Mouse (Mus musculus): ENCODE results near the gene Dhx58. TPM values are rescaled to one million over a fixed set of nuclear protein-coding genes. Genes with fewer than 3 reads are reported as not detected.

The Dhx58 gene
- total RNA-seq, 1 experiment from 2014 or later, result 25.9 TPM

DNA sequence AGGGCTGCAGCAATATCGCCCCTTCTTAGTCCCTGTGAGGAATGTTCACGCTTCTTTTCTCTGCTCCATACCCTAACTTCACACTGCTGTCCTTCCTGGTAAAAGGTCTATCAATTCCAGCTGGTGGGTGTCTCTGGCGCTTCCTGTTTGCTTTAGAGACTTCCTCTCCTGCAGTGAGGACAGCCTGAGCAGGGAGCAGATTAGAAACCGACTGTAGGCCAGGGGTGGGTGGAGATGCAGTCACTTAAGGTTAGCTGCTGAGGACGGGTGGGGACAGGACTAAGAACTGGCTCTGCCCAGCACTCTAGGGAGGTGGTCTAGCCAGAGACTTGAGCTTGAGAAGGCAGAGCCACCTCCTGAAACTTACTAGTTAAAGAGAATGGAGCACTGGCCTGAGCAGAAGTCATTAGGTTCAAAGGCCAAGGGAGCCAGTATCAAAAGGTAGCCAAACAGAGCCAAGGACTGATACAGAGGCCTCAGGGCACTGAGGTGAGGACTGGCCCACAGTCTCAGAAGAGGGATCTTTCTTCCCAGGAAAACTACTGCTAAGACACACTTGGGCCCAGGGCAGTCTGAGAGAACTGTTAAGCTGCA lies 20.9 kb upstream of the Dhx58 start:
- peak; percentile 17; the same call in 1 of the 2 replicates for ATAC-seq (replicated peaks; ENCODE audit: low read depth, poor library complexity, severe bottlenecking)

DNA sequence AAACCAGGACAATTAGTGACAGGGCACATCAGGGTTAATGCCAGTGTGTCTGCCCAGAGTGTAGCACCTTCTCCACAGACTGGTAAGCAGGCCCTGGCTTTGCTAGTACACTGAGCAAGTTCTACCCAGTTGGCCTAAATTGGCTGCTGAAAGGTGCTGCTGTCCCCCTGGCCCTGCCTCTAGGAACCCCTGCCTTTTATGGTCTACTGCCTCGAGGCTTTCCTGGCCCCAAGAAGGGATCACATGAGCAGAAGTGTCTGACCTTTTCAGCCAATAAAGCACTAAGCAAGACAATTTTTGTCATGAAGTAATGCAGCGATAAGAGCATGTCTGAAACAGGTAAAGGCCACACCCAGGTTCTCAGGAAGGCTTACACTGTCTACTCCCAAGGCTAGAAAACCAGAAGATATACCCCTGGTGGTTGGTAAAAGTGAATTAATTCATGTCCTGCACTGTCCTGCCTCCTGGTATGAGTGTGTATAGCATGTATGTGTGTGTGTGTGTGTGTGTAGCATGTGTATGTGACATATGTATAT lies 18.5 kb upstream of the Dhx58 start:
- no peak for ATAC-seq (replicated peaks; ENCODE audit: low read depth, poor library complexity, severe bottlenecking)

DNA sequence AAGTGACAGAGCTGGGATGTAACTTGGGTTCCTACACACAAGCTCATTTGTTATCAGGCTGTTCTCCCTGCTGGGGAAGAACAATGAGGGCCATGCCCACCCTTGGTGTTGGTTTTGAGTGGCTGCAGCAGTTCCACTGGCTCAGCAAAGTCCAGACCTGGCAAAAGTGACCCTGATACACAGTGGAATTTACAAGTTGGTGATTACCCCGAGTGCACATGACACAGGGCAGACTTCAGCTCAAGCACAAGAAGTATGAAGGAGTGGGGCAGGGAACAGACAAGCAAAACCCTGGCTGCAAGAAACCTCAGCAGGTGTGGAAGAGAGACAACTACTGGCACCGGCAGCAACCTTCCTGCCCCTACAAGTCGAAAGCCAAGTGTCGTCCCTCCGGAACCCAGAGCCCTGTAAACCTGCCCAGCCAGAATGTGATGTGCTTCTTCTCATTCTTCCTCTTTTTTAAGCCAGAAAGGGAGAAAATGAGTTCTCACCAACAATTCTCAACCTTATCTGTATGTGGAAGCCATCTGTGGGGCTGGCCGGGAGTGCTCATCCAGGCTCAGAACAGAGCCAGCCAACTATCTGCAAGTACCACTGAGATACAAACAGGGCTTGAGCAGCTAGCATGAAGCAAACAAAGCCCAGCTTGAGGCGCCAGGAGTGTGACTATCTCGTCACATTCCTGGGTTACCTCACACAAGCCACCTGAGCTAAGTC lies 17.9 kb upstream of the Dhx58 start:
- peak; percentile 60 for ATAC-seq (replicated peaks; ENCODE audit: low read depth, poor library complexity, severe bottlenecking)

DNA sequence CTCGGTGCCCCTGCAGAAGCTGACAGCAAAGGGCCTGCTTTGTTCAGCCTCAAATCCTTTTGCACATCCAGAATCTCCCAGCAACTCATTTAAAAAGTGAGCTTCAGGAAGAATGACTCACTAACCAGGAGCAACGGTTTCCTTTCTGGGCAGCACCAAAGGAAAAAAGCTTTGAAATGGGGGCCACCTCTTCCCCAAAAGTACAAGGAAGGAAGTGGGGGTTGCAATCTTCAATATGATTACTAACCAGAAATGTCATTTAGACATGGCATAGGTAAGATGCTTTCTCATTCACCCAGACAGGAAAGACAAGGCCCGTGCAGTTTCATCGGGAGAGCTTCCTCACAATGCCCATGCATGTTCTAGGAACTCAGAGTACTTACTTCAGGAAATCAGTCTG lies 17.2 kb upstream of the Dhx58 start:
- ATAC-seq (replicated peaks; ENCODE audit: low read depth, poor library complexity, severe bottlenecking), result no peak

DNA sequence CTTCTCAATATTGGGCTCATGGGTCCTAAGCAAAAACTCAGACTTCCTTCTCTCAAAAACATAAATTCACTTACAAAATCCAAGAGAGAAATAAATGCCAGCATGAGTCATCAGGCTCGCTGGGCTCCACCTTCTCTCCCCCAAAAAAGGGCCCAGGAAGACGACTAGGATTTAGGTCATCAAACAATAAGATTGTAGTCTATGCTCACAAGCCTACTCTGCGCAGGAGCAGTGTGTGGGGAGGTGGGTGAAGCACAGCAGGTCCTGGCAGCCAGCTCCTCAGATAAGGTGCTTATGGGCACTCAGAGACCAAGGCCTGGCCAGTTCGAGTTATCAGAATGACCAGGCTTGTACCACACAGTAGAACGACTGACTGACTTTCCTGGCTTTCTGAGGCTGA lies 16.3 kb upstream of the Dhx58 start:
- no peak for ATAC-seq (replicated peaks; ENCODE audit: low read depth, poor library complexity, severe bottlenecking)

DNA sequence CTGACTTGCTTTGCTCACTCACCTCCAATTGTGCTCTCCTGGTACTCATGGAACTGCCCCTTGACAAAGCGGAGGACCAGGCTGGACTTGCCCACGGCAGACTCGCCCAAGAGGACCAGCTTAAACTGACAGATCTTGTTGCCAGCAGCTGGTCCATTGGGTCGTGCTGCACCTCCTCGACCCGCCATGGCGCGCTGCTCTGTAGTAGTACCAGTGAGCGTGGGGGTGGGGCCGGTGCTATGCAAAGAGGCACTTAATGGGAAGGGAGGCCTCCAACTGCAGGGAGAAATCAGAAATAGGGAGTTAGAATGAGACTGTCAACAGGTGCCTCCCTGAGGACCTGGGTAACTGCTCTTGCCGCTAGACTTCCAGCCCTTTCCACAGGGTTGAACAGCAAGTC lies 15.8 kb upstream of the Dhx58 start:
- no peak for ATAC-seq (replicated peaks; ENCODE audit: low read depth, poor library complexity, severe bottlenecking)

DNA sequence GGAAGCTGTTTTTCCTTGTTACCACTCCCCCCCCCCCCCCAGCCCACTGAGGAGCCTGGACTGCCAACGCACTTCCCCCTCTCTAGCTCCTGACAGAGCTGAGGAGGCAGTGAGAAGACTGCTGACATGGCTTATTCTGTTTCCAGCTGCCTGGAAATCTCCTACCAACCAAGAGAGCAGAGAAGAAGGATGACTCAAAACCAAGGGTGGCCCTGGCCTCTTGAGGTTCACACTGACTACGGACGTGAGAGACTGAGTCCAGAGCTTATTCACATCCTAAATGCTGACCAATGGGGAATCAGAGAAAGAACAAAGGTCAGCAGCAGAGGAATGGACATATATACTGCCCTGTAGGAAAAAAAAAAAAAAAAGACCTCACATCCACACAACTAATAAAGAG lies 15.2 kb upstream of the Dhx58 start:
- no peak for ATAC-seq (replicated peaks; ENCODE audit: low read depth, poor library complexity, severe bottlenecking)

DNA sequence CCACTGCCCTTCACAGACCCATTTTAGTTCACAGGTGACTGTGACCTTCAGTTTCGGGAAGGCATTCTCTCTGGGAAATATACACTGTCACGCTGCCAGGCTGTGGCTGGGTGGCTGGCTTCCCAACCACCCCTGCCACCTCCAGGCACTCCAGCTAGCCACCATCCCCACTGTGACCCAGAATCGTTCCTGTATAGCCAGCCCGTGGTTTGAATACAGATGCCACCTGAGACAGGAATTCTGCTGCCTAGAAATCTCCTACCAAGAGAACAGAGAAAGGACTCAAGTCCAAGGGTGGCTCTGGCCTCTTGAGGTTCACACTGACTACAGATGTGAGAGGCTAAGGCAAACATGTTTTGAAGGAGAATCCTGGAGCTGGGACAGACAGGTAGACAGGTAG lies 14.8 kb upstream of the Dhx58 start:
- no peak for ATAC-seq (replicated peaks; ENCODE audit: low read depth, poor library complexity, severe bottlenecking)

DNA sequence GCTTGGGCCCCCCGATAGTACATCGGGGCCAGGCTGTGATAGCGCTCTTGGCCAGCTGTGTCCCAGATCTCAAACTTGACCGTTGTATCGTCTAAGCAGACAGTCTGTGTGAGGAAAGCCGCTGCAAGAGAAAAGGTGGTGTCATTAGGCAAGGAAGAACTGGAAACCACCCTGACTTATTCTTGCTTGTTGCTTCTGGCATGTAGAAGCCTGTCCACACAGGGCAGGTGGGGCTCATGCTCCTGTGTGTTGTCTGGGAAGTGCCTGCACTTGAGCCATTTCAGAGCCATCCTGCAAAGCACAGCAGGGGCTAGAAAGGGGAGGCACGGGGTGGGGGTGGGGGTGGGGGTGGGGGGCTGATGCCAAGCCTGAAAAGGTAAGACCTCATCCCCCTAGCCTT lies 14.4 kb upstream of the Dhx58 start:
- ATAC-seq (replicated peaks; ENCODE audit: low read depth, poor library complexity, severe bottlenecking), result no peak

DNA sequence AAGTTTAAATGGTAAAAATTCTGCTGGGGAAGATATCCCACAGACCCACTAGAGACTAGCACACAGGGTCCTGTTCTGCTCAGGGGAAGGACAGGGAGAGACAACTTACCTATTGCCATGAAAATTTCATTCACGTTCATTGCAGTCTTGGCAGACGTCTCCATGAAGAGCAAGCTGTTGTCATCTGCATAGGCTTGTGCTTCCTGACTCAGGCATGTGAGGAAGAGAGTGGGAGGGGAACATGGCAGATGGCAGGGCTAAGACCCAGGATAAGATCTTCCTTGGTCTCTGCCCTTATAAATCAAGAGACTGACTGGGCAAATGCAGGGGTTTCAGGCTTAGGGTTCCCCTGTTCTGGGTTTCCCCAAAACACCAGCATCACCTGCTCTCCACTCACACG lies 12.6 kb upstream of the Dhx58 start:
- no peak for ATAC-seq (replicated peaks; ENCODE audit: low read depth, poor library complexity, severe bottlenecking)

DNA sequence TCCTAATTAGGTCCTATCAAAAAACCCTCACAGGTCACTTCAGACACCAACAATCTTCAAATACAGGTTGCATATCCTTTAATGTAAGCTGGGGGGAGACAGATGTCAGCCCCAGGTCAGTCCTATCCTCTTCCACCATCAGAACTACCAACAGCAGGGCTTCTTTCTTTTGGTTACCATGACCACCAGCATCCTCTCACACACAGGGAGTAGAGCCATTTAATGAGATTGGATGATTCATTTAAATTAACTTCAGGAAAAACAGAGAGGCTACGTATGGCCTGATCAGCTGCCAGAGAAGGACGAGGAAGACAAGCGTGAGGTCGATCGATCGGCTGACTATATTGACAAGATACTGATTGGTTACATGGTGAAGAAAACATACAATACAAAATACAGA lies 10.9 kb upstream of the Dhx58 start:
- no peak for ATAC-seq (replicated peaks; ENCODE audit: low read depth, poor library complexity, severe bottlenecking)

DNA sequence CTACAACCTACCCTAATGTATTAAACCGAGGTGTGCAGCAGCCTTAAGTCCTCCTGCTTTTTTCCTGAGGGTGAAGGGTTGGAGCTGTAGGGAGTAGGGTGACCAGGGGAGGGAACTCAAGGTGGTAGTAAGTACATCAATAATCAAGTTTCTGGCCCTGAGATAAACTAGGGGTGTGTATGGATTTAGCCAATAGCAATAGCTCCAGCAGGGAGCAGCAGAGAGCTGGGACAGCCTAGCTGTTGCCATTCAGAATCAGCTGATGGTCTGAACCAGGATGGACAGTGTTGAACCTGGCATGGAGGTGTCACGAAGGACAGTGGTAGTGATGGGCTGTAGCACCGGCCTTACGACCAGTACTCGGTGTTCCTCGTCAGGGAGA lies 10.5 kb upstream of the Dhx58 start:
- ATAC-seq (replicated peaks; ENCODE audit: low read depth, poor library complexity, severe bottlenecking), result peak; percentile 58

DNA sequence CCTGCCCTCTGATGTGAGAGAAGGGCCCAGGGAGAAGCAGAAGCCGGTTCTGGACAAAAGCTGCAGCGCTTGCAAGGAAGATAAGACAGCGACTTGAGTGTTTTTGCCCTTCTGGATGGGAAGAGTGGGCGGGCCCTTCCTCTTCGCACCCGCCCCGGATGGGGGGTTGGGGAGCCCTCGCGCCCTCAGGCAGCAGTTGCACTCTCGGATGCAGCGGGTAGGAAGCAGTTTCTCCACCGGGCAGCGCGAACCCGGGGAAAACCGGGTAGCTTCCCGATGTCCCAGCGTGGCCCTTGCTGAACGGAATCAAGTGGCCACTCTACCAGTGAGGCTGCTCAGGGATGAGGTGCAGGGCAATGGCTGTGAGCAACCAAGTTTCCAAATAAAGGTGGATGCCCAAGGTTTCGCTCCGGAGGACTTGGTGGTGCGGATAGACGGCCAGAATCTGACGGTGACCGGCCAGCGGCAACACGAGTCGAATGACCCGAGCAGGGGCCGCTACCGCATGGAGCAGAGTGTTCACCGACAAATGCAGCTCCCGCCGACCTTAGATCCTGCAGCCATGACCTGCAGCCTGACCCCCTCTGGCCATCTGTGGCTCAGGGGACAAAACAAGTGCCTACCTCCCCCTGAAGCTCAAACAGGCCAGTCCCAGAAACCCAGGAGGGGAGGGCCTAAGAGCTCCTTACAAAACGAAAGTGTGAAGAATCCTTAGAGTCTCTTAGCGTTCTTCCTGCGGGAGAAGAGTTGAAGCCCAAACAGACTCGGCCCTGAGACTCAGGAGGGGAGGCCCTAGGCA lies 9.9 kb upstream of the Dhx58 start, which contains the start of gene Hspb9:
TSS of gene Hspb9 (plus strand) at position 116 of the 799 bp plus-strand sequence.
- ATAC-seq (replicated peaks; ENCODE audit: low read depth, poor library complexity, severe bottlenecking), result peak; percentile 77

DNA sequence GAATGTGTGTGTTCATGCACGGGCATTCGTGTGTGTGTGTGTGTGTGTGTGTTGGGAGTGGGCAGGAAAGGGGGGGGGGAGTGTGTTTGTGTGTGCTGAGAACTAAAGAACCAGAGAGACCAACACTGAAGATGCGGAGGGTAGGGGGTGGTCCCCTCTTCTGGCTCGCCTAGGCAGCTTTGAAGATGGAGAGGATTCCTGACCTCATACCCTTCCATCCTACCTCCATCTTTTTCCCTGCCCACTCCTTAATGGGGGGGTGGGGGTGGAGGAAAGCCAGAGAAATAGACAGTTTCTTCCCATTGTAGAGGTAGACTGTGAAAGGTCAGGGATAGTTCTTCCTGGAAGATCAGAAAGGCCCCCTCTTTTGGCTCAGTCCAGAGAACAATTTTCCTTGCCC lies 9.1 kb upstream of the Dhx58 start:
- ATAC-seq (replicated peaks; ENCODE audit: low read depth, poor library complexity, severe bottlenecking), result no peak

DNA sequence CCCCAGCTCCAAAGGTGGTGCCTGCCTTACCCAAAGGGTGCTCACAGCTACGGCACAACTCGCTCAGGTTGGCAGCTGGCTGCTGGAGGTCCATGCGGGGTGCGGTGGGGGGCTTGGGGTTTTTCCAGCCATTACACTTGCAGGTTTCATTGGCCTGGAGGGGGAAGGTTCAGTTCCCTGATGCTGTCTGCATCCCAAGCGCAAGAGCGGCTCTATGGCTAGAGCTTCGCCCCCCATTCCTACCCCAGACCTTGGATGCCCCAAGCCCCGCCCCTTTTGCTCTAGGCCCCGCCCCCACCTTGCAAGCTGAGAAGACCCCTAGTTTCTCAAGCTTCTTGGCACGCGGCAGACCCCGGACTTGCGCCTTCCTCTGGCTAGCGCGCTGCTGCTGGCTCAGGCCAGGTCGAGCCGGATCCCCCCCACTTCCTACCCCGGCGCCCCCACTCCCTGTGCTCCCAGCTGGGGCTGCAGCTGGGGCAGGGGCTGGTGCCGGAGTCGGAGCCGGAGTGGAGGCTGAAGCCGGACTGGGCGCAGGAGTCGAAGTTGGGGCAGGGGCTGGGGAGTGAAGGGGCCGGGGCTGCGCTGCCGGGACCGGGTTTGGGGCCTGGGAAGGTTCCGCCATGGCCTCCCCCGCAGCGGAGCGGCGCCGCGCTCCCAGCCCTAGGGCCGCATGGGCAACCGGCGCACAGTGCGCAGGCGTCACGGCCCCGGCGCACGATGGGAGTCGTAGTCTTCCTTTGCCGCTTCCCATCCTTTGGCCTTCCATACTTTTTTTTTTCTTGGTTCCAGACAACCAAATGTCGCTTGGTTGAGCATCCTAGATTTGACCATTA lies 7.9 kb upstream of the Dhx58 start, which contains the start of gene Kat2a:
TSS of gene Kat2a (minus strand) at position 683 of the 833 bp plus-strand sequence.
- ATAC-seq (replicated peaks; ENCODE audit: low read depth, poor library complexity, severe bottlenecking), result no peak

DNA sequence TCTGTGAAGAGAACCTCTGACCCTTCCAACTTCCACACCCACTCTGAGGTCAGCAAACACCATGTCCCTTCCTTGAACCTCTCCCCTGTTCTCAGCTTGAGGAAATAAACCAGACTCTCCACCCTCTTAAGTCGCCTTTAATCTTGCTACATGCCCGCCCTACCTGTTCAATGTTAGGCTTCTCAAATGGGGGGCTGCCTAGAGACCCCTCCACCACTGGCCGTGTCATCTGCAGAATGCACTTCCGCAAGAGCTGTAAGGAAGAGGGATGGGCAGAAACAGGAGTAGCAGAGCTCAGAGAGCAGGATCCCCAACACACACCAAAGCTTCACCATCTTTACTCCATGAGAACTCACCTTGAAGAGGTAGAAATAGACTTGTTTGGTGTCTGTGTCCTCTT lies 6.9 kb upstream of the Dhx58 start:
- ATAC-seq (replicated peaks; ENCODE audit: low read depth, poor library complexity, severe bottlenecking), result no peak

DNA sequence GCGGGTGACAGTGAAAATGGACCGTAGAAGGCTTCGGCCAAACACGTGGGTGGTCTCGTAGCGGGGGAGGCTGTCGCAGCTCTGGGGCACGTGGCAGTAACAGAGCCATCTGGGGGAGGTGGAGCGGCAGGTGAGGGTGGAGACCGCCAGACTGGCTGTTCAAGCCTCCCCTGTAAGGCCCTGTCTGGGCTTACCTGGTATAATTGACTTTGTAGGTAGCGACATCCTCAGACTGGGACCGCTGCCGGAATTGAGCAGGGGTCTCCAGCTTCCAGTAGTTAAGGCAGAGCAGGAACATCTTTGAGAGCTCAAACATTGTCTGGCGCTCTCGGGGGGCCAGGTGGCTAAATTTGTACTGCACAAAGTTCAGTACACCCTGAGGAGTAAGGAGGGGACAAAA lies 6.5 kb upstream of the Dhx58 start:
- ATAC-seq (replicated peaks; ENCODE audit: low read depth, poor library complexity, severe bottlenecking), result no peak

DNA sequence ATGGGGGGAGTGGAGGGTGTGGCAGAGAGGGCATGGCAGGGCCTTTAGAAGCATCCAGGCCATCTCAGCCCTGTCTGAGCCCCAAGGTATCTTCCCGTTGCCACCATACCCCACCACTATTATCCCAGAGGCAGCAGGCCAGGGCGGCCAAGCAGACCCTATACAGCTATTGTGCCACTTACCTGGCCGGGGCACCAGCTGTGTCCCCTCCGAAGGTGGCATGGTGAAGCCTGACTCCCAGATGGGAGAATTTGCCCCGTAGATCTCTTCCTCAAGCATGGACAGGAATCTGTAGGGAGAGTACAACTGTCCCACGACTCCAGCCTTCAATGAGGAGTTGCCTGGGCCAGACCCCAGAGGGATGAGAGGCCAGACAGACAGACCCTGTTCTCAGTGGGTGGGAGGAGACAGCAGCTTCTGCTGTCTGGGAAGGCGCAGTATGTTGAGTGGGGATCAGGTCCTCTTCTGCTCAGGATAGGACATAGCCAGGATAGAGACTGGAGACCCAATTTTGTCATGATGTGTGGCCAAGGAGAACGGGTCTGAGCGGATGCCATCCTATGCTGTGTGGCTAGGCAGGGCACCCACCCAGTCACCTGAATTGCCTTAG lies 5.2 kb upstream of the Dhx58 start:
- no peak for ATAC-seq (replicated peaks; ENCODE audit: low read depth, poor library complexity, severe bottlenecking)

DNA sequence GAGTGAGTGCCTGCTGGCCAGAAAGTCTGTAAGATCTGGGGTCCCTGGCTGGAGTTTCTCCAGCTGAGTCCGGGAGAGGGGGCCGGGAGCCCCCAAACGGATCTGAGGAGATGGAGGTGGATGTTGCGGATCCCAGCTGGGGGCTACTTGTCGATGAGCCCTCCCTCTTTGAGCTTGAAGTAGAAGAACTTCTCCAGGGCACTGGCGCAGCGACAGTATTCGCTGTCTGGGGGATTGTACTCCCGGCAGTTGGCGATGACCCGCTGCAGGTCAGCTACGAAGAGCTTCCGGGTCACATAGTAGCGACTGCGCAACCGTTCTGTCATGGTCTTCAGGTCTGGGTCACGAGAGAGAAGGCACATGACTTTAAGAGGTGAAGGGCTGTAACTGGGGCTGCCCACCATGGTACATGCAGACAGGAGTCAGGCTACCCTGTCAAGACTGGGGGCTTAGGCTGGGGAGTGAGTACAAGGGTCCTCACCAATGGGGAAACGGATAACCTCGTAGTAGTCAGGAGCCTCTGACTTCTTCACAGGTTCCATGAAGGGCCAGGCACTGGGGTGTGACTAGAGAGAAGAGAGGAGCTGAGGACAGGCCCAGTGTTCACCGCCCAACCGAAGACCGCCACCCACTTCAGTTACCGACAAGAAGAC lies 1.1 kb upstream of the Dhx58 start:
- no peak for ATAC-seq (replicated peaks; ENCODE audit: low read depth, poor library complexity, severe bottlenecking)
